Mouse (Mus musculus) cerebellum, postnatal 36 days (tissue): ENCODE results near the gene Ddx4.

Source experiments
- DNase-seq, 2 experiments: peaks; one replicate each; pipeline ENCODE4 v3.0.0; 2021 to 2022; ENCODE audit warnings: mixed read lengths in 2 of 2

The Ddx4 gene

DNA sequence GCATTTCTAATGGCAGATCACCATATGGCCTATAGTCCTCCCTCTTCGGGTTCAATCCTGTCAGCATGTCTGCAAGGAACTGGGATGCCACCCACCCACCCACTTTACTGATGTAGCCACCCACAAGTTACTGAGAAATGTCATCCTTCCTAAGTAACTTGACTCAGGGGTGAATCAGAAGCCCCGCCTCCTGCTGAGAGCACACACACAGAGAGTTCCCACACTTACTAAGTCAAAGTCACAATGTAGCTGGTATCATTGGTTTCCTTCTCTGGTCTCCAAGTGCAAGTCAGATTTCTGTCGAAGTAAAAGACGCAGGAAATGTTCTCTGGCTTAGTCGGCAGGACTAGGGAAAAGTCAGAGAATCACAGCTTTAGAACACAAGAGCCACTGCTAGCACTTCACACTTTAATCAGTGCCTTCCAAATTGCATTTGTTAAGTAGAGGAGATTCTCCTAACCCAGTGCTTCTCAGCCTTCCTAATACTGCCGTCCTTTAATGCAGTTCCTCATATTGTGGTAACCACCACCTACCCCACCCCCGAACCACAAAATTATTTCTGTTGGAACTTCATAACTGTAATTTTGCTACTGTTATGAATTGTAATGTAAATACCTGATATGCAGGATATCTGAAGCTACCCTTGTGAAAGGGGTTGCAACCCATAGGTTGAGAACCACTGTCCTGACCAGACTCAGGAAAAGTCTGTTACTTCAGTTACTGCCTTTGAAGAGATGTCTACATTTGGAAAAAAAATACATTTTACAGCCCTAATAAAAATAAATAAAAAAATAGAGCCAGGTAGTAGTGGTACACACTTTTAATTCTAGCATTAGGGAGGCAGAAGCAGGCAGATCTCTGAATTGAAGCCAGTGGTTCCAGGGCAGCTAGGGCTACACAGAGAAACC, 100.4 kb downstream of the Ddx4 start:
- DNase-seq = no peak
